Mouse (Mus musculus) liver, embryonic 12.5 days (tissue): ENCODE results near the gene Trim8. TPM values are rescaled to one million over a fixed set of nuclear protein-coding genes. Genes with fewer than 3 reads are reported as not detected.

Experiments
- ATAC-seq: fragments of 200-750 bp; cut with Nextera tagmentation; 2 replicates; pipeline ENCODE4 v1.8.0; 2017; ENCODE audit warnings: moderate number of reproducible peaks, mild to moderate bottlenecking, moderate library complexity
- H3K27ac ChIP-seq: fragments of 300-500 bp; sonication (generic); 2 replicates; pipeline ENCODE4 v1.5.1; 2016; ENCODE audit warnings: mild to moderate bottlenecking
- H3K27me3 ChIP-seq: fragments of 300-500 bp; sonication (generic); replicated peaks from 2 replicates; pipeline ENCODE4 v1.6.1; 2016; ENCODE audit warnings: mild to moderate bottlenecking, moderate library complexity
- H3K36me3 ChIP-seq: fragments of 300-500 bp; sonication (generic); 2 replicates; pipeline ENCODE4 v1.6.1; 2016; ENCODE audit warnings: mild to moderate bottlenecking, moderate library complexity
- H3K4me1 ChIP-seq: fragments of 300-500 bp; sonication (generic); 2 replicates; pipeline ENCODE4 v1.6.1; 2016
- H3K4me2 ChIP-seq: fragments of 300-500 bp; sonication (generic); 2 replicates; pipeline ENCODE4 v1.6.1; 2016; ENCODE audit warnings: mild to moderate bottlenecking, moderate library complexity
- H3K4me3 ChIP-seq: fragments of 300-500 bp; sonication (generic); 2 replicates; pipeline ENCODE4 v1.5.1; 2016; ENCODE audit warnings: mild to moderate bottlenecking, moderate library complexity
- H3K9ac ChIP-seq: fragments of 300-500 bp; sonication (generic); 2 replicates; pipeline ENCODE4 v1.6.1; 2016; ENCODE audit warnings: mild to moderate bottlenecking, moderate library complexity
- H3K9me3 ChIP-seq: fragments of 300-500 bp; sonication (generic); replicated peaks from 2 replicates; pipeline ENCODE4 v1.6.1; 2016; ENCODE audit warnings: mild to moderate bottlenecking, moderate library complexity
- WGBS: fragments of 180-500 bp; shearing (Covaris S2); methylation state at CpG from one replicate; pipeline ENCODE4 v1.1.7; 2016; ENCODE audit not compliant: insufficient replicate concordance; 5-methylcytosine and 5-hydroxymethylcytosine counted together
- polyA plus RNA-seq: library from polyadenylated mRNA; unstranded; fragments of >200 nt; fragmentation: Nextera tagmentation; extraction: Ambion mirVana; gene quantifications from 2 replicates; pipeline ENCODE4 v1.2.1, GENCODE M21; 2016

Gene Trim8
- polyA plus RNA-seq, 1 experiment from 2014 or later = 19.0 TPM

DNA sequence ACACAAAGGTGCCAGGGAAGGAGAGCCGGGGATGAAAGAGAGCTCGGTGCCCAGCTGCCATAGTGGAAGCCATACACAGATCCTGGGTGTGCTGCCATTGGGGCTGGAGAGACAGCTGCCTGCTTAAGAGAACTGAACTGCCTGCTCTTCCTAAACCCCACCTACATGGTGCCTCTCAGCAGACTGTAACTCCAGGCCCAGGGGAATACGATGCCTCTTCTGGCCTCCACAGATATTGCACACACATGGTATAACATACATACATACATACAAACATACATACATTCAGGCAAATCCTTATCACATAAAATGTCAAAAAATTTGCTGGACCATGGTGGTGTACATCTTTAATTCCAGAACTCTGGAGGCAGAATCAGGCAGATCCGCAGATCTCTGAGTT is 38.1 kb upstream of the Trim8 start:
- Histone ChIP-seq H3K4me3 (no peak overlapping the region), H3K36me3 (peaks cover 20% of the 10 kb centered on the region), H3K27me3 (no peaks in the 10 kb centered on the region), H3K9me3 (no peaks in the 10 kb centered on the region), H3K4me2 (no peak overlapping the region), H3K4me1 (peaks cover 32% of the 10 kb centered on the region), H3K27ac (no peak overlapping the region), H3K9ac (no peak overlapping the region)
- no peak for ATAC-seq
- WGBS = 94% methylated on average over 4 of the region's 4 CpGs

DNA sequence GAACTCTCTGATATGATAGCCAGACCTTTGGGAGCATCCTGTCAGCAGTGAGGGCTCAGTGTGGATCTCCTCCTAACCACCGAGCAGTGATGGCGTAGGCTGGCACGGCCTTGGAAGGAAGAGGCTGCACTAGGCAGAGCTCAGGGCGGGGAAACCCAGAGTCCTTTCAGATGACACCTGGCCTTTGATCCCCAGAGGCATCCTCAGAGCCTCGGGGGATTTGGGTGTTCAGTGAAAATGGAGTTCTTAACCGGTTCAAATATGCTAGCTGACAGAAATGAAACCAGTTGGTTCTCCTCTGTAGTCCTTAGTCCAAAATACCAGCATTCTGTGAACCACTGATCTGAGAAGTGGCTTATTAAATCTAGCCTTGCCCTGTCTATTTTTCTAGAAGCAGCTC is 35.3 kb upstream of the Trim8 start:
- no peaks in the 10 kb centered on the region for H3K9me3 ChIP-seq
- H3K36me3 ChIP-seq = peaks cover 9% of the 10 kb centered on the region
- WGBS = 64% methylated on average over 6 of the region's 6 CpGs
- H3K9ac ChIP-seq = no peak overlapping the region
- H3K4me3 ChIP-seq = no peak overlapping the region
- H3K4me1 ChIP-seq = peaks cover 33% of the 10 kb centered on the region
- no peak overlapping the region for H3K4me2 ChIP-seq
- ATAC-seq = no peak
- no peak overlapping the region for H3K27ac ChIP-seq
- no peaks in the 10 kb centered on the region for H3K27me3 ChIP-seq

DNA sequence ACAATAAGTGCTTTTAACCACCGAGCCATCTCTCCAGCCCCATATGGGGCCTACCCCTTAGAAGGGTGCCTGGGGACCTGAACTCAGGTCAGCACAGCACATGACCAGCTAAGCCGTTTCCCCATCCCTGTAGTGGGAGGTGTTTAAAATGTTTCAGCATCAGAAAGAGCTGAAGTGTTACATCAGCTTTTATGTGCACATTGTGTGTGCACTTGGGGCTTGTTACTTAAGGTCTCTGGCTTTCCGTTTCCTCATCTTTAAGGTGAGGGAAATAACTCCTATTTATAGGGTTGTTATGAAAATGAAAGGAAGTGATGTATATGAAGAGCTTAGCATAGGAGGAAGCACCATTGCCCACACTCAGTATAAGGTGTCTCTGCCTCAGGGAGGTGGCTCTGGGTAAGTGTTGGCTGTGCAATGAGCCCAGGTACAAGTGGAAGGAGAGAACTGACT is 34.4 kb upstream of the Trim8 start:
- 48% methylated on average over 3 of the region's 3 CpGs for WGBS
- Histone ChIP-seq H3K27ac (no peak overlapping the region), H3K36me3 (peaks cover 4% of the 10 kb centered on the region), H3K9ac (no peak overlapping the region), H3K27me3 (no peaks in the 10 kb centered on the region), H3K4me2 (no peak overlapping the region), H3K9me3 (no peaks in the 10 kb centered on the region), H3K4me3 (no peak overlapping the region), H3K4me1 (peaks cover 42% of the 10 kb centered on the region)
- ATAC-seq = no peak

DNA sequence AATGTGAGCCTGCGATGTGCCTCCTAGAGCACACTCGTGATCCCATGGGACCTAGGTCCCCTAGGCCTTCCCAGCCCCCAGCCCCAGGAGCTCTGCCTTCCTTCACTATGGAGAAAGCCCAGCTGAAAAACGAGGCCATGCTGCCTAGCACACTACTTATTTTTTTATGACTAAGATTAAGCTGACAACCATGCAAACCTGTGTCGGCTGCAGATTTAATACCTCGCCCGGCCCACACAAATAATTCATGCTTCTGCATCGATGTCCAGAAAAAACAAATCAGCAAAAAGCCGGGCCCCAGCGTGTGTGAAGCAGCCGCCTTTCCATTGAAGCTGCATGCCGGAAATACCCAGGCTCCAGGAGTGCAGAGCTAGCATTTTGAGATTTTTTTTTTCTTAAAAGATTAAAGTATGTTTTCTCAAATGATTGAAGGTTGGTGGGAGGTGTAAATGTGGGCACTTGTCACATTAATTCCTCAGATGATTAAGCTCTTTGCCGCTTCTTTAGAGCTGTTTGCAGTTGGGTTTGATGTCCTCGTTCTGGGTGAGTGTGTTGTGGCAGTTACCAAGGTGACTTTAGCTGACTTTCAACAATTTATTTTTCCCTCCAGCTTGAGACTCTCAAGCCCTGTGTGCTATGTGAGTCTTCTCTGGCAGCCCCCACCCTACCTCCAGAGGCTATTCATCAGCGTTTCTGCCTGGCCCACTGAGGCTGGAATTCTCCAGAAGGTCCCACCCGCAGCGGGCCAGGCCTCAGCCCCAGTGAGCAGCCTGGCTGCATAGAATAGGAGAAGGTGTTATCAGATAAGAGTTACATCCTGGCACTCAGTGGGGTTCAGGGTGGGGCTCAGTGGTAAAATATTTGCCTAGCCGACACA is 30.9 kb upstream of the Trim8 start:
- Histone ChIP-seq H3K9me3 (no peaks in the 10 kb centered on the region), H3K27me3 (no peaks in the 10 kb centered on the region), H3K9ac (peak overlapping the region; percentile 23; the same call in 1 of the 2 replicates), H3K4me1 (peaks cover 43% of the 10 kb centered on the region), H3K27ac (peak overlapping the region; percentile 45), H3K4me2 (no peak overlapping the region), H3K36me3 (peaks cover 24% of the 10 kb centered on the region), H3K4me3 (no peak overlapping the region)
- WGBS = 55% methylated on average over 17 of the region's 17 CpGs
- peak; percentile 74 for ATAC-seq

DNA sequence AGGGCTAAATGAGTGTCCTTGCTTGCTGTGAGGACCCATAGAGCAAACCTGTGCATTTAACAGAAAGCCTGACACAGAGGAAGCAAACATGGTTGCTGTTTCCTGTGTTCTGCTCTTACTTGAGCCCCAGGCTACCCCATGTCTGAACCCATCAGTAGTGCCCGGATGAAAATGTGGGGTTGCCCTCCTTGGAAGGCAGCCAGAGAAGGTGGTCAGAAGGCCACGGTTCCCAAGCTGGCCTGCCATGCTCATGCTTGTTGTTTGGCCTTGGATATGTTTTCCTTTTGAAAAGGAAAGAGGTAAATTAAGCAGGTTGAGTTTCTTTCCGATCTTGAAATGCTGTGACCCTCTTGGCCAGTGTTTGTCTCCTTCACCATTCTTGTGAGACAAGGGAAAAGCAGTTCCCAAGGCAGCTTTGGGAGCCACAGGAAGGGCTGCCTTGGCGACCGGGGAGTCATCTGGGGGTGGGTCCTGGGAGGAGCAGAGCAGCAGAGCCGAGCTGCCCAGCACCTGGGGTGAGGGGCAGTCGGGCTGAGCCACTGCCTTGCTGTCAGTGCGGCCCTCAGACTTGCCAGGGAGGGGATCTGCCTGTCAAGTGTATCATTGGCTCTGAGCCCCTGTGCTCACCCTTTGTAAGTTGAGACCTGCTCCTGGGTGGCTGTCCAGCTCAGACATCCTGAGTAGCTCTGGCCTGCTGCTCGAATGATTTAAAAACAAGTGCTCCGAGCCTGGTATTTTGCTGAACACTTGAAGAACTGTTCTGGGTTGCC is 30.0 kb upstream of the Trim8 start:
- no peak overlapping the region for H3K4me2 ChIP-seq
- H3K27ac ChIP-seq = peak overlapping the region; percentile 45; the same call in 1 of the 2 replicates

DNA sequence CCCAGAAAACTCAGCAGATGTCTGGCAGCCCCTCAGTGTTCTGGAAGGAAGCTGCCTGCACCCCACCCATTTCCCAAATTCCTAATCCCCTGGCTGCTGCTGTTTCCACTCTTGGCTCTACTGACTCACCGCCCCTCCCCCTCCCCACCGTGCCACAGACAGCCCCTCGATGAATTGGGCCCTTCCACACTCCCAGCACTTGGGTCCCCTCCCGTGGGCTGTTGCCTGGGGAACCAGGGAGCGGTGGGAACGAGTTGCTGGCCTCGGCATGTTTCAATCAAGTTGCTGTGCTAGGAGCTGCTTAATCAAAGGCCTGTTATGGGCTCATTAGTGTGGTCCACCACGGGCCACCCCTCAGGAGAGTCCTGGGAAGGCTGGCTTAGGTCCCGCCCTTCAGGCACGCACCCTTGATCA is 24.1 kb upstream of the Trim8 start:
- Histone ChIP-seq H3K27me3 (no peaks in the 10 kb centered on the region), H3K4me2 (no peak overlapping the region), H3K4me3 (no peak overlapping the region), H3K4me1 (peaks cover 57% of the 10 kb centered on the region), H3K9me3 (no peaks in the 10 kb centered on the region), H3K36me3 (peaks cover 50% of the 10 kb centered on the region), H3K9ac (no peak overlapping the region), H3K27ac (no peak overlapping the region)
- ATAC-seq = no peak
- WGBS = 55% methylated on average over 10 of the region's 10 CpGs

More for the DNA sequence above, 30.0 kb upstream of the Trim8 start:
- Histone ChIP-seq H3K9ac (no peak overlapping the region), H3K4me3 (no peak overlapping the region), H3K36me3 (peaks cover 27% of the 10 kb centered on the region), H3K4me1 (peaks cover 35% of the 10 kb centered on the region), H3K9me3 (no peaks in the 10 kb centered on the region), H3K27me3 (no peaks in the 10 kb centered on the region)
- peak; percentile 44; the same call in 1 of the 2 replicates for ATAC-seq
- 27% methylated on average over 10 of the region's 10 CpGs for WGBS

DNA sequence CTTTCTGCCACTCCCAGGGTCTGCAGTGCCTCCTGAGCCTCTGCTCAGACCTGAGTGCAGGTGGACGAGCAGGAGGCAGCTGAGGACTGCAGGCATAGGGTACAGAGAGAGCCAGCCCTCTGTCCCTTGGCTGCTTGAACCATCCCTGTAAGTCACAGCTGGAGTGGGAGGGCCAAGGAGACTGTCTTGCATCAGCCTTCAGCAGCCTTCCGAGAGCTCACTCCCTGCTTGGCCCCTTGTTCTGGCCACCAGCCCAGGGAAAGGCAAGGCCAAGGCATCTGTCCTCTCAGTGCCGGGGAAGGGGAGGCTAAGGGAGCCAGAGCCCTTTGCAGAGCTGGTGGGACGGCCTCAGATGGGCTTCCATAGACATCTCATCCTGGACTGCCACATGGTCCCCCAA is 23.3 kb upstream of the Trim8 start:
- H3K9ac ChIP-seq = peak overlapping the region; percentile 24; the same call in 1 of the 2 replicates
- no peak overlapping the region; the same call in 1 of the 2 replicates for H3K4me2 ChIP-seq
- peak overlapping the region; percentile 56 for H3K27ac ChIP-seq
- peak; percentile 6; the same call in 1 of the 2 replicates for ATAC-seq
- peaks cover 49% of the 10 kb centered on the region for H3K36me3 ChIP-seq
- H3K4me3 ChIP-seq = no peak overlapping the region
- H3K27me3 ChIP-seq = no peaks in the 10 kb centered on the region
- WGBS = 64% methylated on average over 4 of the region's 4 CpGs
- no peaks in the 10 kb centered on the region for H3K9me3 ChIP-seq
- peaks cover 63% of the 10 kb centered on the region for H3K4me1 ChIP-seq

DNA sequence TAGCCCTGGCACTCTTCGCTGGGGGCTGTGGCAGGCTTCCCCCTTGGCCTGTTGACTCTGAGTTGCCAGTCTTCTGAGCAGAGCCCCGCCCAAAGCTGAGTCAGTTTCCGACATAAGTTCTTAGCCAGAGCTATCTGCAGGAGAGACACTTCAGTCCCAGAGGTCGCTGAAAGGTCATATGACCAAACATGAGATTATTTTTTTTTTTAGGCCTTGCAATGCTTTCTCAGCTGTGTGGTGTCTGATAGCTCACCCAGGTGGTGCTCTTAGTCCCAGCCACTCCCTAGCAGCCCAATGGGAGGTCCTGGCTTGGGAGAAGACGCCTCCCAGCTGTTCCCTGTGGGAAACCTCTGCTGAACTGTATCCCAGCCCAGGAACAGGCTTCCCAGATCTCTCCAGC is 22.7 kb upstream of the Trim8 start:
- ATAC-seq = peak; percentile 69
- Histone ChIP-seq H3K27me3 (no peaks in the 10 kb centered on the region), H3K4me3 (no peak overlapping the region), H3K9ac (no peak overlapping the region), H3K36me3 (peaks cover 44% of the 10 kb centered on the region), H3K4me1 (peaks cover 69% of the 10 kb centered on the region), H3K27ac (peak overlapping the region; percentile 56), H3K9me3 (no peaks in the 10 kb centered on the region), H3K4me2 (no peak overlapping the region)
- WGBS = 22% methylated on average over 5 of the region's 5 CpGs

DNA sequence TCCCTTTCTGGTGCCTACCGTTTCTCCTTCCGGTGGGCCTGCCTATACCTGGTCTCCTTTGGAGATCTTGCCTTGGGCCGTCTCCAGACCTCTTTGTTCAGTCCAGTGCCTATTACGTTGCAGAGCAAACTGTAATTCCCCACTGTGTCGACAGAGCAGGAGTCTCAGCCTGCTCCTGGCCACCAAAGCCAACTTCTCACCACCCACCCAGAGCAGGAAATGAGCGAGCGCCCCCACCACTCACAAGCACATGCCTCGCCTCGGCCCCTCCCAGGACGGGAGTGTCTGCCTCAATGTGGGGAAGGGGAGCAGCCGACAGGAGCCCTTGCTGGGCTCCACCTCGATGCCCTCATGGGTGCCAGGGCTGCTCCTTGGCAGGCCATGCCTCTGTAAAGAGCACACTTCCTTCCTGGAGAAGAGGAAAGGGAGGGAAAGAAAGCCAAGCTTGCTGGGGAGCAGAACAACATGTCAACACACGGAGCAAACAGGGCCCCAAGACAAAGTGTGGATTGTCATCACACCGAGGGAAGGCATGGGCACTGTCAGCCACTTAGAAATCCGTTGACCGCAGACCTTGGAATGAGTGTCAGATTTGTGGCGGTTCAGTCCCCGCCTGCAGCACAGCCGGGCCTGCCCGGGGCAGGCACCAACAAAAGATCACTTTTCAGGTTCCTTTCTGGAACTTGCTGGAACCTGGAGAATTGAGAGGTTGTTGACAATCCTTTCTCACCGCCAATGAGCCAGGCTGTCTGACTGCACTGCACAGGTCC is 22.0 kb upstream of the Trim8 start:
- Histone ChIP-seq H3K9me3 (no peaks in the 10 kb centered on the region), H3K36me3 (peaks cover 41% of the 10 kb centered on the region), H3K4me2 (no peak overlapping the region), H3K27me3 (no peaks in the 10 kb centered on the region), H3K27ac (peak overlapping the region; percentile 53), H3K4me1 (peaks cover 76% of the 10 kb centered on the region), H3K9ac (no peak overlapping the region), H3K4me3 (no peak overlapping the region)
- WGBS = 55% methylated on average over 21 of the region's 21 CpGs
- ATAC-seq = no peak

DNA sequence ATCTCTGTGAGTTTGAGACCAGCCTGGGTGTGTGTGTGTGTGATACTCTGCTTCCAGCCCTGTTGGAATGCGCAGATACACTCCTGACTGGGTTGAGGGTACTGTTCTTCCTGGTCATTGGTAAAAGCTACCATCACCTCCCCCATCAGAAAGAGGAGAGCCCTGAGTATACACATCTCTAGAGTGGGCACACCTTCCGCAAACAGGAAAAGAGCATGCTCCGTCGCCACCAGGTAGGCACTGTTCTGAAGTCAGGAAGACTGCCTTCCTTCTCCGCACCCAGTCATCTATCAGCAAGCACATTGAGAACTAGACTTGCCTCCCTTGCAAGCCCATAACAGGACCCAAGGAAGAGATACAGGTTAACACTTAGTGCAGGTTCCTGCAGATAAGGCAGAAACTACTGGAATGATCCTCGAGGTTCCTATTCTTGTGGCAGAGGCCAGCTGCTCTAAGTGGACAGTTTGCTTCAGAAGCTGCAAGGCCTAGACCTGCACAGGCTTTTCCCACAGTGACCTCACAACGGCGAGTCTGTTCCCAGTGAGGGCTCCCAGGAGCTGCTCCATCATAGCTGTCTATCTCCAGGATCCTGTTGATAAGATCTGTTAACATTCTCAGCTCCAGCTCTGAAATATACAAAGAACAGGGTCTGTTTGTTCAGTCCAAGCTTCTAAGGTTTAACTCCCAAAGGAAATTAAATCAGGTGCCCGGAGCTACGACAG is 20.7 kb upstream of the Trim8 start:
- Histone ChIP-seq H3K9me3 (no peaks in the 10 kb centered on the region), H3K36me3 (peaks cover 34% of the 10 kb centered on the region), H3K4me3 (no peak overlapping the region), H3K27me3 (no peaks in the 10 kb centered on the region), H3K27ac (no peak overlapping the region), H3K9ac (no peak overlapping the region), H3K4me1 (peaks cover 89% of the 10 kb centered on the region), H3K4me2 (no peak overlapping the region)
- ATAC-seq = no peak
- WGBS = 66% methylated on average over 10 of the region's 10 CpGs

DNA sequence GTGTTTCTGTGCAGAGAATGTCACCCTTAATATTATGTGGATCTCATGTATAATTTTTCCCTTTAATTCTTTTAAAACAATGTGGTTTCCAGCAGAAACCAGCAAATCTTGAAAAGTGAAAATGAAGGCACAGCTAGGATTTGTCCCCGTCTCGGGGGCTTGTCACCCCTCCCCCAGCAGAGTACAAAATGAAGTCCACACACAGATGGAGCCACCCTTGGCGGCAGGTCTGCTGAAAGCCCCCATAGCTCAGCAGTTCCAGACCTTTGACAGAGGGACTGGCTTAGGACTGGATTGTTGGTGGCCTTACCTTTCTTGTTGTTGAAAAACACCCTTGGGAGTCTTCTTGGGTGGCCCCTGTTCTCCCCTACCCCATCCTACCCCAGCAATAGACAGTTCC is 20.1 kb upstream of the Trim8 start:
- no peak for ATAC-seq
- H3K4me3 ChIP-seq = no peak overlapping the region
- H3K4me1 ChIP-seq = peaks cover 95% of the 10 kb centered on the region
- H3K9ac ChIP-seq = no peak overlapping the region
- H3K27me3 ChIP-seq = no peaks in the 10 kb centered on the region
- no peaks in the 10 kb centered on the region for H3K9me3 ChIP-seq
- H3K4me2 ChIP-seq = no peak overlapping the region
- 52% methylated on average over 3 of the region's 3 CpGs for WGBS
- no peak overlapping the region for H3K27ac ChIP-seq
- peaks cover 38% of the 10 kb centered on the region for H3K36me3 ChIP-seq
